Mouse (Mus musculus) stomach, postnatal 0 days (tissue): ENCODE data around the gene Slc34a3.

Experiments used
- CTCF ChIP-seq: IDR thresholded peaks from 2 replicates; pipeline ENCODE4 v1.5.1; 2016; ENCODE audit warnings: antibody characterized with exemption, low read depth, mild to moderate bottlenecking, moderate library complexity
- EP300 ChIP-seq: optimal IDR thresholded peaks from 2 replicates; pipeline ENCODE3; 2016; ENCODE audit warnings: antibody characterized with exemption

GRCm38 (mm10) chr2:25214444-25214843 lies 19.7 kb downstream of the Slc34a3 start, which contains the start of gene Stpg3:
- TF ChIP-seq CTCF (no peak), EP300 (no peak)
